Mouse (Mus musculus) fibroblast of lung, adult 2 months (primary cell): ENCODE results near the gene Homer2.

ENCODE experiments used
- DNase-seq: peaks from one replicate; pipeline ENCODE4 v3.0.0-alpha.2; 2011; ENCODE audit warnings: low read depth

Homer2 gene

GRCm38 (mm10) chr7:81698357-81698756 lies 9.0 kb downstream of the Homer2 start:
- no peak for DNase-seq

DNA sequence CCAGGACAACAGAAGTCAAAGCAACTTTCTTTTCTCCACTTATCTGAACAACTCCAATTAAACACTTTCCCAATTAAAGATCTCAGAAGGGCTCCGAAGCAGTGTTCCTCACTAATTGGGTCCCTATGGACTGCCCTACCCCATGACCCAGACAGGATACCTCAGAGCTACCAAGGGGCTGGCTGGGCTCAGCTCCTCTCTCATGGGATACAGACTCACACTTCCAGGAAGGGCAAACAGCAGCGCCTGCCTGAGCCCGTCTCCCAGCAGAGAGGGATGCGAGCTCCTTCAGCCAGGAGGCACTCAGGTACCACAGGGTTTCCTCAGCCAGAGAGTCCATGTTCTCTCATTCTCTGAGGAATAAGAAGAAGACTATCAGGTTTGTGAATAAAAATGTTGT lies 9.4 kb downstream of the Homer2 start:
- no peak for DNase-seq

DNA sequence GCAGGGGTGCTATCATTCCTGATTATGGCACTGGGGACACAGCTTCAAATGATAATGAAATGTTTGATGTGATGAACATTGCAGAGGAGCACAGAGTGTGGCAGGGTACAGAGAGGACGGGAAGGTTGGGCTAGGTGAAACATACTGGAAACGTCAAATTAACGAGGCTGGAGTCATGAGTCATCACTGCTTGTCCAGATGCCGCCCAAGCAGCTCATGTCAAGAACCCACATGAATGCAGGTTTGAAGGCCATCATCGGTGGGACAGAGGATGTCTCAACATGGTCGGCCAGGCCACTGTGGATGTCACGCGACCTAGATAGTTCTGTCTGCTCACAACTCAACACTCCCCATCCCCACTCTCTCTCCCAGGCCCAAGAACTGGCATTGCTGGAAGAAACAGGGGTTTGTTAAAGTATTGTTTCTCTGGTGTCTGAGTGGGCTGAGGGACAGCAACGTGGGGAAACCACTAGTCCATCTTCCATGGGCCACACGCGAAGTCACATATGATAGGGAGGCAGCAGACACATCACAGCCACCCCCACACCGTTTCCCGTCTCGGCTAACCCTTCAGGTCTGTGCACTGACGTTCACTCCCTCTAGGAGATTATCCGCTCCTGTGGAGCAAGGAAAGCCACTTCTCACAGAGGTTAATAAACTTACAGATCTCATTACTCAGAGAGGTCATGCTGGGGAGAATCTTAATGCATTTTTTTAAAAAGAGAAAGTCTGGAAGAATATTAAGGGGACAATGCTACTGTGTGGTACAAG lies 11.4 kb downstream of the Homer2 start:
- DNase-seq = no peak

GRCm38 (mm10) chr7:81691067-81691466 lies 16.3 kb downstream of the Homer2 start:
- no peak for DNase-seq

- no peak for DNase-seq
Measured at GRCm38 (mm10) chr7:81689116-81689681, 18.1 kb downstream of the Homer2 start.

- no peak for DNase-seq
Measured at GRCm38 (mm10) chr7:81688378-81688777, 18.9 kb downstream of the Homer2 start.

DNA sequence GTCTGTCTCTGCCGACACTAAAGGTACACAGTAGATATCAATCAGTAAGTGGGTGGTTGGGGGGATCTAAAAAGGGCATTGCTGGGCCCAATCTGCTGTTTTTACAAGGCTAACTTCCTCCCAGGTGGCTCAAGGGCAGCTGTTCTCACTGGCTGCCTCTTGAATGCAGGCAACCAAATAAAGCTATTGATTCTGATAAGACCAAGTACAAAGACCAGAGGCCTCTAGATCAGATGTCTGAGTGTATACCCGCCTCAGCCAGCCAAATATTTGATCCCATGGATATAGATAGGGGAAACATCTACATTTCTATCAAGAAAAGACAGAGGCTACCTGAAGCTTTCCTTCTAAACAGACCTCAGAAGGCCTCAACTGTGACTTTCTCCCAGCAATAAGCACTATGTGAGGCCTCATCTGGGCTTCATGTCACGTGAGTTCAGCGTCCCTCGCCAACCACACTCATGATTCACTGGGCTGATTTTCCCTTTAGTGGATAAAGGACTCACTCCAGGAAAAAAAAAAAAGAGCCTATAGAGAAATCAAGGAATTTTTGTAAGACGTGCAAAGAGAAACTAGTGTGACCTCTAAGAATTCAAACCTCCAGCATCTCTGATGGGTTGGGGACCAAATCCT lies 19.5 kb downstream of the Homer2 start:
- DNase-seq = no peak

DNA sequence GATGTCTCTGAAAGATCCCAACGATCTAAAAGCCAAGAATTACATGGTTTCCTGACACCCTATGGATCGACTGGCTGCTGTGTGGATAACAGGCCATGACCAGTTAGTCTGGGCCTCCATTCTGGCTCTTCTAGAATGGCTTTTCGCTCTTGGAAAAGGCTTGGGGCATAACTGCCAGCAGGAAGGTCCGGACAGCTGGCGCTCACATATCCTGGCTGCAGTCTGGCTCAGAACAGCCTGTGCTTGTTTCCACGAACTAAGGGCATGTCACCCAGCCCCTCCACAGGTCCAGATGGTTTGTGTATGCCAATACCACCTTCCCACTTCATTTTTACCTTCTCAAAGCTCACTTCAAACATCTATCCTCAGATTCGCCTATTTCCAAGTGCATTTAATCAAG lies 22.0 kb downstream of the Homer2 start:
- DNase-seq = no peak

GRCm38 (mm10) chr7:81683779-81684422 lies 23.4 kb downstream of the Homer2 start:
- DNase-seq = no peak

- DNase-seq = no peak
Measured at GRCm38 (mm10) chr7:81681386-81681785, 25.9 kb downstream of the Homer2 start.

- no peak for DNase-seq
Measured at GRCm38 (mm10) chr7:81673359-81674013, 33.8 kb downstream of the Homer2 start.

- no peak for DNase-seq
Measured at GRCm38 (mm10) chr7:81672735-81673291, 34.5 kb downstream of the Homer2 start.

DNA sequence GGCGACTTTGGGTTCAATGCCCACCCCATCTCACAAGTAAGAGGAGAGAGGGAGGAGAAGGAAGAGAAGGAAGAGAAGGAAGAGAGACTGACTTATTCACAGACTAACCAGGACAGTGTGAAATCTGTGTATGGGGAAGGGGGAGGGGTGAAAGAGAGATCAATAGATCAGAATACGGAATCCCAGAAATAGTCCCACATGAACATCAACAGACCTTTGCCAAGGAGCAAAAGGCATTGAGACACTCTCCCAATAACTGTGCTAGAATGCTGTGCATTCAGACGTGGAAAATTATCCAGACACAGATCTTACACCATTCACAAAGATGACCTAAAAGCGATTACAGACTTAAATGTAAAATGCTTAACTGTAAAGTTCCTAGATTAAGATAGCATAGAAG lies 40.2 kb downstream of the Homer2 start:
- no peak for DNase-seq

DNA sequence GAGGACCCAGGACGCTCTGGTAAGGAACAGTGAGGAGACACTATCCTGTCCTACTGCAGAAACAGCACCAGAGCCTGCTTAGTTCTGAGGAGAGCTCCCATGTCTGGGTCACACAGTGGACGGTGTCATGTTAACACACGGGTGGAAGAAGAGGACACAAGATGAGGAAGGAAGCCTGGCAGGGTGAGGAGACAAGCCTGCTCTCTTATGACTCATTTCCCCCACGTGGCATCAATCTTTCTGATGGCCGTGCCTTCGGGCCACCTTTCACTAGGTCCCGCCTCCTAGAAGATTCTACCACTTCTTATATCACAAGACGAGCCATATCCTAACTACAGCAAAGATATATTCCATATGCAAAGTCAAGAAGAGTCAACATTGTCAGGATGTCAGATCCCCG lies 40.7 kb downstream of the Homer2 start:
- DNase-seq = no peak

DNA sequence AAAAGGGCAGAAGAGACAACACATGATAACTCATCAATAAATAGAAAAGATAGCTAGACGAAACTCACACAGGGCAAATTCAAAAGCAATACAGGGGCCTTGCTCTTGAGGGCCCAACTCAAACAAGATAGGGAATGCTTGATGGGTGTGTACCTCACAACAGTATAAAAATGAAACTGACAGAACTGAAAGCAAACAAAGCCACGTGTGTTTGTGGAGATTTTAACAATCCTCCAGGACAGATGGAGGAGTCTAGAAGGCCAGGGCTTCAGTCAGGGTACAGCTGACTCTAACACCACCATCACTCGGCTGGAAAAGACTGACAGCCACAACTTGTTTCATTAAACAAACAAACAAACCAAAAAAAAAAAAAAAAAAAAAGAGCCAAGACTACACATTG lies 44.3 kb downstream of the Homer2 start:
- no peak for DNase-seq

DNA sequence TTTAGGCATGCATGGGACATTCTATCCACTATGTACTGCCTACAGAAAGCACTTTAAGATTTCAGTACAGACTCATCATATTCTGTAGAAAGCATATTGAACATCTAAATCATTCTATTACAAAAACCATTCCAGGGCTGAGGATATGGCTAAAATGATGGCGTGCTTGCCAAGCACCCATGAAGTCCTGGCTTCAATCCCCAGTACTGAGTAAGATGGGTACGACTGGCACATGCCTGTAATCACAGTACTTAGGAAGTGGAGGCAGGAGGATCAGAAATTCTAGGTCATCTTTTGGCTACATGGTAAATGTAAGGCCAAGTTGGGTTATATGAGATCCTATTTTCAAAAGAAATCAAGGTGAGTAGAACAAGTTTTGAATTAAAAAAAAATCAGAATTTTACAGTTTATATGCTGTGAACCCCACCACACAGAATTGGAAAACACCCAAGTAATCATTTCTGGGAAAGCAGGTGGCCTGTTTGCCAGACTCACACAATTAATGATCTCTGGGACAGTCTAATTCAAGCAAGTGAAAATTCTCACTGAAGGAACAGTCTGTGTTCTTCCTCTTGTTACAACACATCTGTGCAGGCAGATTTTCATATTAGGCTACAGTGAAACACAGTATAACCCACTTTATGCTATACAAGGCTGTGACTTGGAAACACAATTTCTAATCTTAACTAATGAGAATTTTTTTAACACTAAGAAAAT lies 49.5 kb downstream of the Homer2 start:
- no peak for DNase-seq

DNA sequence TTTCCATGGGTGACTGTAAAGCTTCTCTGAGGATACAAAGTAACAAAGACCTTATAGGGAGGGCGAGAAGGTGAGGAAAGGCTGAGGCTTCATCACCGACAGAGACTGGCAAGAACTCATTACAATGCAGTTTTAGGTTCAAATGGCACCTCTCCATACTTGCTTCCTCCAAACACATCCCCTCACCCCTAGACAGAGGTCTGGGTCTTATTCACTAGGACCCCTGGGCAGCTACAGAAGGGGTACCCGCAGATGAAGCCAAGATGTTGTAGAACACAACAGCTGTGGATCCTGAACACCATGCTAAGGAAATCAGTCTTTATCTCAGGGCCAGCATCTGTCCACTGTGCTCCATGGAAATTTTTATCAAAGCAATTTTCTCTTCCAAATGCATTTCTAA lies 50.3 kb downstream of the Homer2 start:
- DNase-seq = no peak

DNA sequence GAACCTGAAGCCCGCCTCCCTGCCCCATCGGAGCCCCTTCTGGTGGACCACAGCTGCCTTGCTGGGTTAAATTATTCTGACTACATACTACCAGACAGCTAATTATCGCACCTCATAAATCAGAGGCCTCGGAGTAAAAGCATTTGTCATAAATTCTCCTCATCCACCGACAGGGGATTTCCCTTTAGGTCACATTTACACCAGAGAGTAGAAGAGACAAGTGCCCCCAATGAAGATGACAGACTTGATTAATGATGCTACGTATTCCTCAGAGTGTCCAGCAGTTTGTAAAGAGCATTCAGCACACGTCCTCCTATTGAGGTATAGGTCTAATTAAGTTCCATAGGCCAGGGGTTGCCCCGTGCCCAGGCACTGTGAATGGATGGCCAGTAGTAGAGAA lies 50.7 kb downstream of the Homer2 start:
- no peak for DNase-seq

- peak; percentile 21 for DNase-seq
Measured at GRCm38 (mm10) chr7:81654946-81655718, 52.2 kb downstream of the Homer2 start.

DNA sequence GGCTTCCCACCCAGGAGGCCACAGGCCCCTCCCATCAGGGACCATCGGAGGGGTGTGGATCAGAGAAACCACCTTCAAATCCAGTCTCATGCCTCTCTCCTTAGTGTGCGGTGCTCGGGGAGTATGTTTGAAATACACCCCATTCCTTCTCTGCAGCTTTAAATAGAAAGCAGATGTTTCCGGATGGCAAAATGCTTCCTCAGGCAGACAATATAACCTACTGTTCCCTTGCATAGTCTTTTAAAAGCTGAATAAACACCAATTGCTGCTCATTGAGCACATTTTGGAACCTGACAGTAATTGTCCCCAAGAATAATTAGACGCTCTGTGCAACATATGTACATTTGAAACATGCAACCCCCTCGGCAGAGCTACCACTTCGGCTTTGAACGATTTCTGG lies 53.3 kb downstream of the Homer2 start:
- peak; percentile 44 for DNase-seq

DNA sequence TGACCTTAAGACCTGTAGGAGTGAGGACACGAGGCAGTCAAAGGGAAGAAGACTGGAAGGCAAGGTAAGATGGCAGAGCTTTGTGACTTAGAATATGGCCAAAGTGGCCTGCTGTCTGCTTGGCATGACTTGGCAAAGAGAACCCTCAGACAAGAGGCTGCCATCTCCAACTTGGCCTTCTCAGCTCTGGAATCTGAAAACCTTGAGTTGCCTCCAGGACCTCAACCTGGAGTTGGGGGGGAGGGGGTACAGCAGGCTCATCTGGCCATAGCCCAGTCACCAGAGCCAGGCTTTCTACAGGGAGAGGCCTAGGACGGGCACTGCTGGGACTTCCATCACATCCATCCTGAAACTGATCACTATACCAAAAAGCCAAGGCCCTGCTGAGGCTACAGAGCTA lies 55.0 kb downstream of the Homer2 start:
- no peak for DNase-seq
